Mouse (Mus musculus) heart, postnatal 0 days (tissue): ENCODE results near the gene Insig1.

Experiments used
- CTCF ChIP-seq: IDR thresholded peaks from 2 replicates; pipeline ENCODE4 v1.5.1; 2016; ENCODE audit warnings: antibody characterized with exemption, control low read depth, low read depth
- EP300 ChIP-seq: IDR thresholded peaks from 2 replicates; pipeline ENCODE4 v1.6.1; 2016; ENCODE audit warnings: antibody characterized with exemption, low read depth

DNA sequence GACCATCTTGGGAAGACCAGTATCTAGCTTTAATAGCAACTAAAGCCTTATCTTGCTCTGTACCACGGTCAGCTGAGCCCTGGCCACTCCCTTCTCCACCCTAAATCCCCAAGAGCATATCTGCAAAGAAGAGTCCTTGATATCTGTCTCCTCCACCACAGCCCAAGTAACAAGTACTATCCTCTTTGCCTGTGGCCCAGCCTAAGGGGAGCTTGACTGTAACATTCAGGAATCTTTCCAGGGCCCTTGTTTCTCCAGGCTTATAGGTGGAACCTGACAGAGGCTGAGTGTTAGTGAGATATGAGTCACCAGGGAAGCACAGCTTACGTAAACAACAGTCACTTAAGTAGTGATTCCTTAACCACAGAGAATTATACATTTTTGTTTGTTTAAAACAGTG, 28.4 kb upstream of the Insig1 start:
- TF ChIP-seq CTCF (no peak), EP300 (no peak)
